Mouse (Mus musculus) cerebellum, adult 2 months (tissue): ENCODE measurements around the gene Zkscan14.

Experiments used
- CTCF ChIP-seq: fragments of 200-500 bp; IDR thresholded peaks from 2 replicates; pipeline ENCODE4 v1.5.1; 2011; ENCODE audit warnings: low read depth, mild to moderate bottlenecking, control low read depth, low read length, moderate library complexity, borderline replicate concordance; ENCODE audit not compliant: insufficient read depth
- POLR2A ChIP-seq: fragments of 200-500 bp; IDR thresholded peaks from 2 replicates; pipeline ENCODE4 v1.6.1; 2011; ENCODE audit warnings: low read length, control low read depth, borderline replicate concordance; ENCODE audit not compliant: insufficient read depth

- TF ChIP-seq POLR2A (no peak), CTCF (no peak)
These were observed 9.7 kb downstream of the Zkscan14 start, which contains the start of gene Atp5j2 for GRCm38 (mm10) chr5:145191962-145192361.
